Mouse (Mus musculus) ES-E14 (cell line): ENCODE measurements around the gene Ano6.

ENCODE experiments used
- CHD2 ChIP-seq: IDR thresholded peaks from 2 replicates; pipeline ENCODE4 v1.6.1; 2014; ENCODE audit warnings: mild to moderate bottlenecking, low read depth, low read length, inconsistent platforms
- HCFC1 ChIP-seq: IDR thresholded peaks from 2 replicates; pipeline ENCODE4 v1.6.1; 2012; ENCODE audit warnings: low read length, inconsistent platforms, borderline replicate concordance; ENCODE audit not compliant: insufficient read depth
- MAFK ChIP-seq: IDR thresholded peaks from 2 replicates; pipeline ENCODE4 v1.6.1; 2014; ENCODE audit warnings: mild to moderate bottlenecking, low read depth, low read length, inconsistent platforms; ENCODE audit not compliant: insufficient read depth
- ZC3H11A ChIP-seq: IDR thresholded peaks from 2 replicates; pipeline ENCODE4 v1.6.1; 2012; ENCODE audit warnings: low read depth, mild to moderate bottlenecking, inconsistent platforms, low read length, borderline replicate concordance
- ZNF384 ChIP-seq: IDR thresholded peaks from 2 replicates; pipeline ENCODE4 v1.6.1; 2012; ENCODE audit warnings: low read depth, low read length, inconsistent platforms

GRCm38 (mm10) chr15:95837570-95837969, 46.9 kb downstream of the Ano6 start:
- no peak for TF ChIP-seq MAFK
- no peak for TF ChIP-seq ZC3H11A
- TF ChIP-seq ZNF384, result no peak
- TF ChIP-seq HCFC1, result no peak
- TF ChIP-seq CHD2, result no peak
